Comparison of ENCODE assay signal across 9 mouse cellular contexts in the genomic region with DNA sequence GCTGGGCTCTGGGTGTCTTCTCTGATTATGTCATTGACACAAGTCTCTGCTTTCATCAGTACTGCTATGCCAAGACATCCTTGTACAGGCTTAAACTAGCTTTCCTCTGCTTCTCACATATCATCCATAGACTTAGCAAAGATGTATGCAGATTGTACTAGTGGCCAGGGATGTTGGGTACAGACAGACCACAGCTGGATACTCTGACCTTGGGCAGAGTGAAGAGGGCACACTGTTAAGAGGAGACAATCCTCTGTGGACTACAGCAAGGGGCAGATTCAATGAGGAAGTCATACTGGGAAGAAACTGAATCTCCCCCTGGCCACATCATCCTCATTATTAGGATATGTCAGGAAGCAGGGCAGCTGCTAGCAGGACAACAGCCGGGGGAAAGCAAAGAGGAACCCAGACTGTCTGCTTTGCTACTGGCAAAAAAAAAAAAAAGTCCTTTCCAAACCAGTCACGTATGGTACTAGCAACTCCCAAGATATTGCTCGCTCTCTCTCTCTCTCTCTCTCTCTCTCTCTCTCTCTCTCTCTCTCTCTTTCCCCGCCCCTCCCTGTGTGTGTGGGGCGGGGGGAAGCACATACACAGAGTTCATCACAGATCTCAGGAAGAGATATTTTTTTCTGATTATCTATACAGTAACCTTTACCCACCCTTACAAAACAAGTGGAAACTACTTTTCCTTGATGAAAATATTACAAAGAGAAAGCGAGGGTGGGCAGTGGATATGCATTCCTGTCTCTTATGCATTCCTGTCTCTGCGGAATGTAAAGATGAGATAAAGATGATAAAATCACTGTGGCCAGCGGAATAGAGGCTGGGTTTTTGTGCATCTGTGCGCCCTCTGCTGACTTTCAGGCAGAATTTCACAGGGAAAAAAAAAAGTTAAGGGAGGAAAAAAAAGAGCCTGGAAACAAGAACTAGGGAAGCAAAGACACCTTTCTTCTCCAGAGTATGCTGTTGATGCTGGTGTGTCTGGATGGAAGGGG. TPM values are rescaled to one million over a fixed set of nuclear protein-coding genes. Genes with fewer than 3 reads are reported as not detected.
DNase-seq lines count a peak whose midpoint lies in the region; ATAC-seq lines count a peak whose summit lies in the region.
"Had no signal": no experiment of that assay in that cellular context is flagged by ENCODE, and none has a peak within 500 bp of the region (broad histone marks: within the 10 kb centered on the region; RNA-seq: fewer than 3 reads in every experiment).

No protein-coding gene starts in this region.

- H3K4me2 ChIP-seq in kidney, embryonic 15.5 days, result peak overlapping the region; percentile 28
- no peak overlapping the region; the same call in 1 of the 2 replicates for H3K4me2 ChIP-seq in kidney, embryonic 14.5 days (replicated peaks; ENCODE audit: low read depth, low read length)
- peak overlapping the region; percentile 37 for H3K4me2 ChIP-seq in midbrain, embryonic 13.5 days (replicated peaks)

- peak; percentile 34 for DNase-seq in Muller cell, postnatal 12 days (ENCODE audit: inconsistent ontology term)
- peak; percentile 22 for DNase-seq in embryo, embryonic 11.5 days (ENCODE audit: low read depth, low spot score)
- no peak for DNase-seq in thymus, postnatal 0 days (ENCODE audit: low spot score)
- DNase-seq in layer of hippocampus, postnatal 25 days (ENCODE audit: extremely low spot score in 1 of 2, low spot score in 1 of 2), result no peak
- DNase-seq in MN1 (ENCODE audit: low spot score), result no peak

- H3K9ac ChIP-seq in kidney, embryonic 15.5 days, result no peak overlapping the region
- H3K9ac ChIP-seq in kidney, embryonic 14.5 days (ENCODE audit: low read depth, low read length), result no peak overlapping the region
- peak overlapping the region; percentile 14; the same call in 1 of the 2 replicates for H3K9ac ChIP-seq in midbrain, embryonic 13.5 days (replicated peaks)

- no peaks in the 10 kb centered on the region for H3K9me3 ChIP-seq in kidney, embryonic 15.5 days (replicated peaks)
- H3K9me3 ChIP-seq in kidney, embryonic 14.5 days (ENCODE audit: control insufficient read depth, low read length), result no peaks in the 10 kb centered on the region
- no peaks in the 10 kb centered on the region for H3K9me3 ChIP-seq in midbrain, embryonic 13.5 days

- no peak overlapping the region for H3K27ac ChIP-seq in kidney, embryonic 15.5 days
- H3K27ac ChIP-seq in kidney, embryonic 14.5 days (ENCODE audit: low read depth, low read length), result no peak overlapping the region
- H3K27ac ChIP-seq in midbrain, embryonic 13.5 days, result peak overlapping the region; percentile 15; the same call in 1 of the 2 replicates

- 19% methylated on average over 9 of the region's 9 CpGs for WGBS in kidney, embryonic 15.5 days
- WGBS in kidney, embryonic 14.5 days, result 30% methylated on average over 9 of the region's 9 CpGs
- WGBS in midbrain, embryonic 13.5 days, result 24% methylated on average over 9 of the region's 9 CpGs

- H3K36me3 ChIP-seq in kidney, embryonic 15.5 days, result no peaks in the 10 kb centered on the region
- H3K36me3 ChIP-seq in kidney, embryonic 14.5 days (ENCODE audit: control insufficient read depth, insufficient read depth, low read length), result no peaks in the 10 kb centered on the region
- H3K36me3 ChIP-seq in midbrain, embryonic 13.5 days, result no peaks in the 10 kb centered on the region

- peaks cover 13% of the 10 kb centered on the region for H3K27me3 ChIP-seq in kidney, embryonic 15.5 days
- no peaks in the 10 kb centered on the region for H3K27me3 ChIP-seq in kidney, embryonic 14.5 days (ENCODE audit: control insufficient read depth, insufficient read depth, low read length)
- H3K27me3 ChIP-seq in midbrain, embryonic 13.5 days, result peaks cover 11% of the 10 kb centered on the region; the same call in 1 of the 2 replicates

- 0 out of 2 replicates have a peak, but pooled peaks cover 4% of the 10 kb centered on the region for H3K4me1 ChIP-seq in kidney, embryonic 15.5 days
- H3K4me1 ChIP-seq in kidney, embryonic 14.5 days (ENCODE audit: control insufficient read depth, insufficient read depth, low read length), result no peaks in the 10 kb centered on the region
- H3K4me1 ChIP-seq in midbrain, embryonic 13.5 days (replicated peaks), result peaks cover 6% of the 10 kb centered on the region; the same call in 1 of the 2 replicates

- 0 out of 2 replicates have a peak overlapping the region, but pooled peaks have one; percentile 6 for H3K4me3 ChIP-seq in kidney, embryonic 15.5 days (replicated peaks)
- H3K4me3 ChIP-seq in kidney, embryonic 14.5 days (ENCODE audit: low read length), result no peak overlapping the region
- H3K4me3 ChIP-seq in midbrain, embryonic 13.5 days (replicated peaks), result 0 out of 2 replicates have a peak overlapping the region, but pooled peaks have one; percentile 4
- H3K4me3 ChIP-seq: erythroblast, embryonic 14.5 days had no signal

- ATAC-seq in kidney, embryonic 15.5 days (replicated peaks; ENCODE audit: low FRiP score), result 0 out of 2 replicates have a peak, but pooled peaks have one; percentile 18
- ATAC-seq in kidney, embryonic 14.5 days (ENCODE audit: low FRiP score, low TSS enrichment), result no peak; the same call in 1 of the 2 replicates
- ATAC-seq in midbrain, embryonic 13.5 days, result peak; percentile 70

RNA-seq across cellular contexts. Expression of a gene that starts 31.2 kb away (rescaled TPM):
- 2.9 and 4.4 TPM in 2 replicates for polyA plus RNA-seq in kidney, embryonic 15.5 days (2015; fragmentation: Nextera tagmentation; extraction: Ambion mirVana)
- 6.3 and 8.6 TPM in 2 replicates for polyA plus RNA-seq in kidney, embryonic 14.5 days (2014; fragmentation: Nextera tagmentation; extraction: Ambion mirVana)
- 14.4 and 15.2 TPM in 2 replicates for polyA plus RNA-seq in midbrain, embryonic 13.5 days (2015; fragmentation: Nextera tagmentation; extraction: Ambion mirVana)
- polyA plus RNA-seq in thymus, postnatal 0 days (2015; fragmentation: Nextera tagmentation; extraction: Ambion mirVana), result 0.77 and 0.88 TPM in 2 replicates
- total RNA-seq in layer of hippocampus, postnatal 25 days (2021), result 10 to 100 TPM; 68.2 to 71.4 TPM
- polyA plus RNA-seq: erythroblast, embryonic 14.5 days had no signal

Comparison
In these comparisons a context has a peak if more than half of its experiments do, and no peak if none do; other contexts are left out.
1. DNase-seq: peak in Muller cell, postnatal 12 days (single experiment) and embryo, embryonic 11.5 days (single experiment); none in thymus, postnatal 0 days (single experiment), layer of hippocampus, postnatal 25 days (0 of 2) and MN1 (single experiment).